Mouse (Mus musculus) stomach, adult 2 months (tissue): ENCODE data around the gene Tmem38a. TPM values are rescaled to one million over a fixed set of nuclear protein-coding genes. Genes with fewer than 3 reads are reported as not detected.

Source experiments
- polyA plus RNA-seq: library from polyadenylated mRNA; depleted of rRNA; stranded (reverse); fragments of >200 nt; gene quantifications from 2 replicates; pipeline ENCODE4 v1.2.3, GENCODE M21; 2012; rRNA removed

The Tmem38a gene
- polyA plus RNA-seq = 23.7 and 28.3 TPM in 2 replicates

GRCm38 (mm10) chr8:72571611-72572473 is at the start of gene Tmem38a:
Gene Tmem38a (plus strand): TSS chr8:72572055.

GRCm38 (mm10) chr8:72547802-72548643 is 23.8 kb upstream of the Tmem38a start, which contains the start of gene Med26:
Gene Med26 (minus strand): TSS chr8:72548270.

DNA sequence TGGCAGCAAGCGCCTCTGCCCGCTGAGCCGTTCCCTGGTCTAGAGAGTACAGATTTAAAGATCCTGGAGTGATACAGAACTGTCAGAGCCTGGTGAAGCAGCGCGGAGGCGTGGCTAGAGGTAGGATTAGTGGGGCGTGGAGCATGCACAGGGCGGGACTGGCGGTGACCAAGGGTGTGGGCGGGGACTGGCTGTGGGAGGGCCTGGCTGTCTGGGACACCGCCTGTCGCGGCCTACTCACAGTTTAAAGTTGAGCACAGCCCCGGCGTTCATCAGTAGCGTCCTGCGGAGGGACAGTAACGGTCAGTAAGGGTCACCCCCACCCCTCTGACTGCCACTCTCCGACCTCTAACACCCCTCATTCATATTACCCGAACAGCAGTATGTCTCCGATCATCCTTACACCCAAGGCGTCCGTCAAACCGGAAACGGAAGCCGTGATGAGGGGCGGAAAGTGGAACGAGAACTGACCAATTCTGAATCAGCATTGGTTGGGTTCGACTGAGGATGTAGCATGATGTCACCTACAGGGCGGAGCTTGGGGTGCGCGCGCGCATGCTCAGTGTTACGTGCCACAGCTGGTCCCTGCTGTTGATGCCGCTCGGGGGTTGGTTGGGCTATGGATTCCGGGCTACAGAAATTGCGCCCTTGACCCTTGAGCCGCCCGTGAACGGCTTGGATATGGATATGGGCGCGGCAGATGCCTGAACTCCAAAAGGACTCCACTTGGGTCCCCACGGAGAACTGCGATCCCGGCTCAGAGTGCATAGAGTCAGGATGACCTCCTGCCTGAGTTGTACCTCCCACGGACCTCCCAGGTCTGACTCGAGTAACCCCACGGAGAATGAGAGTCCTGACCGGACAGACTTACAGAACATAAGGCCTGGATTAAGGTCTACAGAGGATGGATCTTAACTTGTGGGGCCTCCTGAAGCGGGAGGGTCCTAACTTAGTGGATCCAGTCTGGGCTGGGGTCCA is 933 bp upstream of the Tmem38a start, which contains the start of gene Smim7:
Gene Smim7, minus strand, starts transcription at position 456 of the 978 bp plus-strand sequence.

Other genes starting within 250 kb of the Tmem38a start
- 10.4 and 13.6 TPM in 2 replicates for gene Eps15l1, start 150.6 kb upstream of the Tmem38a start, polyA plus RNA-seq
- not detected in 2 replicates for gene Calr3, start 128.2 kb upstream of the Tmem38a start, polyA plus RNA-seq
- gene 1700030K09Rik, start 128.2 kb upstream of the Tmem38a start, polyA plus RNA-seq = 2.2 and 2.8 TPM in 2 replicates
- 18.8 and 22.3 TPM in 2 replicates for gene Cherp, start 96.8 kb upstream of the Tmem38a start, polyA plus RNA-seq
- gene Slc35e1, start 79.4 kb upstream of the Tmem38a start, polyA plus RNA-seq = 27.9 and 31.7 TPM in 2 replicates
- 5.9 and 6.6 TPM in 2 replicates for gene Med26, start 23.8 kb upstream of the Tmem38a start, polyA plus RNA-seq
- 13.7 and 17.9 TPM in 2 replicates for gene Smim7, start 967 bp upstream of the Tmem38a start, polyA plus RNA-seq
- gene Nwd1, start 74.7 kb downstream of the Tmem38a start, polyA plus RNA-seq = 0.03 TPM in 1 of 2 replicates, not detected in the other
- gene Sin3b, start 151.2 kb downstream of the Tmem38a start, polyA plus RNA-seq = 45.4 and 47.6 TPM in 2 replicates
- 3.5 and 3.7 TPM in 2 replicates for gene F2rl3, start 189.8 kb downstream of the Tmem38a start, polyA plus RNA-seq